Mouse (Mus musculus) ES-Bruce4 (cell line): Measurements from ENCODE around the gene Mut.

Experiments used
- CTCF ChIP-seq: IDR thresholded peaks from one replicate; pipeline ENCODE4 v1.8.1; 2011; ENCODE audit warnings: low read depth, low read length
- EP300 ChIP-seq: IDR thresholded peaks from 2 replicates; pipeline ENCODE4 v1.6.1; 2011; ENCODE audit warnings: low read depth, low read length; ENCODE audit not compliant: insufficient read depth
- POLR2A ChIP-seq: IDR thresholded peaks from one replicate; pipeline ENCODE4 v1.8.1; 2011; ENCODE audit warnings: low read length; ENCODE audit not compliant: insufficient read depth

- TF ChIP-seq CTCF (no peak), EP300 (no peak), POLR2A (no peak)
These were observed 20.2 kb upstream of the Mut start, which contains the start of gene Glyatl3 for GRCm38 (mm10) chr17:40914250-40914649.
